Mouse (Mus musculus): ENCODE results near the gene H2afz.
"Not testable (repeated sequence)": the region's sequence is repeated elsewhere in the genome, so short reads cannot be mapped to it uniquely, and the experiment has no call there.

The H2afz gene

DNA sequence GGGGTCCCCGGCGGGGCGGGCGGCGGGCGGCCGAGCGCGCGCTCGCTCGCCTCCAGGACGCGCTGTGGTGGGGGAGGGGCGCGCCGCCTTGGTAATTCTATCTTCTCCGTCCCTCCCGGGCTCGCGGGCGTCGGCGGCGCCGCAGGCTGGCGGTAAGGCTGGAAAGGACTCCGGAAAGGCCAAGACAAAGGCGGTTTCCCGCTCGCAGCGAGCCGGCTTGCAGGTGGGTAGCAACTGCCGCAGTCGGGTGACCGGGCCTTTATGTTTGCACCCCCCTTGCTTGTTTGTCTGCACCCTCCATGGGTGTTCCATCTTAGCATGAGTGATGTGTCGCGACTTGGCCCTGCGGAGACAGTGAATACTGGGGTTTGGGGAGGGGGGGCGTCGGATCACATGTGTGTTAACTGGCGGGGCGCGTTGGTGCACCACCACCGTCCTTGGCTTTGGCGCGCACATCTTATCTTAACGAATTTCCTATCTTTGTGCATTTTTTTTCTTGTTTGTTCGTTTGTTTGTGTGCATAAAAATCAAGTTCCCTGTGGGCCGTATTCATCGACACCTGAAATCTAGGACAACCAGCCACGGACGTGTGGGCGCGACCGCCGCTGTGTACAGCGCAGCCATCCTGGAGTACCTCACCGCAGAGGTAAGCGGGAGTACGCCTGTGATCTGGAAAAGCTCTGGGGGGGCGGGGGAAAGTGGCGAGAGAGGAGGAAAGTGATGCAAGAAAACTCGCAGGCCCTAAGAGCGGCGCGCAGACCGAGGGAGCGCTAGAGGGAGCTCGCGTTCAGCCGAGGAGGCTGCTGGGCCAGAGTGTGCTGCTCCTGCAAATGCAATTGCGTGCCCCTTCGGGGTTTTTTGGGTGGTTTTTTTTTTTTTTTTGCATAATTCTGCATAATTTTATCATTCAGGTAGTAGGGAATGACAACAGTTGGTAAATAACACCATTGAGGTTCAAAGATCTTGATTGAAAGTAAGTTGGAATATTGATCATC is 998 bp downstream of the H2afz start:
- peak; percentile 88 for DNase-seq

DNA sequence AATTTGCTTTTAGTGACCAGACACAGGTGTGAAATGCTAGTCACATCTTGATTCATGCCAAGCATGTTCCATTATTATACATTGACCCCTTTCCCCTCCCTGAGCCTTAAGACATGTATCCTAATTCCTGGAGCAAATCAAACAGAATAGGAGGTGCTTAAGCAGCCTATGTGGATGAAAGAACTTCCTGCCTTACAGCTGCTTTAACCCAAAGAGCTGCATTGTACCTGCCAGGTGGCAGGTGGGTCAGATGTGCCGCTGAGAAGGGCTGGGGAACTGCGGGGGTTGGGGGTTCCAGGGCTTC is 2.8 kb downstream of the H2afz start:
- no peak for DNase-seq

DNA sequence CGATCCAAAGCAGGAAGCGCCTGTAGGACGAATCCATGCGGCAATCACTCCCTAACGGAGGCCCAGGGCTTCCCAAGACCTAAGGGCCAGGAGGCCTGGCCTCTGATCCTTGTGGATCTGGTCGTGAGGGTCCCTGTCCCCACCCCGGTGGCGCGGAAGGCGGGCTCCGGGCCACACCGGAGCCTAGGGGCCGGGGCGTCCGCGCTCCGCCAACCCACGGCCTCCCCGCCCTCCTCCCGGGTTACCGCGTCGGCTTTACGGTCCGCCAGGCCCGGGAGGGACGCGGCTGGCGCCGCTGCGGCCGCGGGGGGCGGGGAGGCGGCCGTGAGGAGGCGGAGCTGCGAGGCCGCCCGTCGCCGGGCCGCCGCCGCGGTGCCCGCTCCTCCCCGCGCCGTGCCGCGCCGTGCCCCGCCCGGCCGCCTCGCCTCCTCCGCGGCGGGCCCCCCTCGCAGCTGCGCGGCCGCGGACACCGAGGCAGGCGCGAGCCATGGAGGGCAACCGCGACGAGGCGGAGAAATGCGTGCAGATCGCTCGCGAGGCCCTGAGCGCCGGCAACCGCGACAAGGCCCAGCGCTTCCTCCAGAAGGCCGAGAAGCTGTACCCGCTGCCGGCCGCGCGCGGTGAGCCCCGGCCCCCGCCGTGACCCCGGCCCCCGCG is 3.3 kb downstream of the H2afz start, which contains the start of gene Dnajb14:
Dnajb14 (plus strand) TSS at position 239 of the 657 bp plus-strand sequence.
- DNase-seq = peak; percentile 56

DNA sequence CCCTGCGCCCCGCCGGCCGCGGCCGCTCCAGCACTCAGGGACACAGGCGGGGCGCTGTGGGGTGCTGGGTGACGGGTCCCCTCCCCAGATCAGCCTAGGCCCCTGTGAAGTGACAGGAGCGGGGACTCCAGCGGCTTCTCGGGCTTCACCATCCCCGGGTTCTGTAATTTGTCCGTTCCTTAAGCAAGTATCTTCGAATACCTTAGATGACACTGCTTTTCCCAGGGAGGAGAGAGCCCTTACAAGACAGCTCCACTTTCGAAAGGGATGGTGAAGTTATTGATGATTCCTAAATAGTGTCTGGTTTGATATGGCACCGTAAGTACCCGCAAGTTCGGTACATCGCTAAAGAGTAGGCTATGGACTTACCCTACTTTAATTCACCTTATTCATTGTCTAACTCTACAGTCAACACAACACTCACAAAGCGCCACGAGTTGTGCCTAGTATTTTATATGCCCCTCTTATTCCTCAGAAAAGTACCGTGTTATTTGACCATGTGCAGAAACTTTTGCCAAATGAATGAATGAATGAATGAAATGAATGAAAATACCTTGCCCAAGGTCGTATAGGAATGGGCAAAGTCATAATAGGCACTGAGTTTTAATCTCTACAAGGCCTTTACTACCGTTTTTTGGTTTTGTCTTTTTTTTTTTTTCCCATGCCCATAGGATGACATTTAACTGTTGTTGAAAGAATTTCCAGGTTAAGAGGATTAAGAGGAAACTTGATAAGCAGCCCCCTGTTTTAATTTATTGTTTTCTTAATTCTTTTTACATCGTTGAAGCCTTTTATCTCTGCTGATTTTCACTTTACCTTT is 4.0 kb downstream of the H2afz start:
- no peak for DNase-seq

DNA sequence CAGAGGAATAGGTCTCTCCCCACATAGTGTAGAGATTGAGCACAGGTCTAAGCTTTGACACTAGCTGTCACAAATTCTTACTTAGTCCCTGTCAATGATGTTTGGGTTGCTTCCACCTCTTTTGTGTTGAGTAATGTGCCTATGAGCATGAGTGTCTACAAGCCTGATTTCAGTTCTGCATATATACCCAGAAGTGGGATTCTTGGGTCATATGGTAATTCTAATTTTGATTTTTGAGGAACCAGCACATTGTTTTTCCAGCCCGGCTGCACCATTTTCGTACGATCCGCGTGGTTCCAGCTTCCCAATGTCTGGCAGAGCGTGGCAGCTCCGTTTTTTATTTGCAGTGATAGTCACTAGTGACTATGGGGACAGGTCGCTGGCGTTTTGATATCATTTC is 5.1 kb downstream of the H2afz start:
- DNase-seq = no peak

DNA sequence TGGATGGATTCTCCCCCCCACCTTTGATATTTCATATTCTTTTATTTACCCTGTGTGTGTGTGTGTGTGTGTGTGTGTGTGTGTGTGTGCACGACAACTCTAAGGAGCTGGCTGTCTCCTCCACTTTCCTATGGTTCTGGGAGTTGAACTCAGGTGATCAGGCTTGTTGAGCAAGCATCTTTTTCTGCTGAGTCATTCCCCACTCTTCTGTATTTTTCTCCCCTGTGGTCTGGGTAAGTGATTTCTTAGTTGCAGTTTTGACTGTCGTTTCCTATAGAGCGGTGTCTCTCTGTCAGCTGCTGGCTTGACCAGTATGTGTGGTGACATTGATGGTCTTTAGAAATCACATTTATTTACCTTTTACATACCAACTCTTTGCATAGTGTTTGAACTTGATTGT is 15.0 kb downstream of the H2afz start:
- no peak for DNase-seq

DNA sequence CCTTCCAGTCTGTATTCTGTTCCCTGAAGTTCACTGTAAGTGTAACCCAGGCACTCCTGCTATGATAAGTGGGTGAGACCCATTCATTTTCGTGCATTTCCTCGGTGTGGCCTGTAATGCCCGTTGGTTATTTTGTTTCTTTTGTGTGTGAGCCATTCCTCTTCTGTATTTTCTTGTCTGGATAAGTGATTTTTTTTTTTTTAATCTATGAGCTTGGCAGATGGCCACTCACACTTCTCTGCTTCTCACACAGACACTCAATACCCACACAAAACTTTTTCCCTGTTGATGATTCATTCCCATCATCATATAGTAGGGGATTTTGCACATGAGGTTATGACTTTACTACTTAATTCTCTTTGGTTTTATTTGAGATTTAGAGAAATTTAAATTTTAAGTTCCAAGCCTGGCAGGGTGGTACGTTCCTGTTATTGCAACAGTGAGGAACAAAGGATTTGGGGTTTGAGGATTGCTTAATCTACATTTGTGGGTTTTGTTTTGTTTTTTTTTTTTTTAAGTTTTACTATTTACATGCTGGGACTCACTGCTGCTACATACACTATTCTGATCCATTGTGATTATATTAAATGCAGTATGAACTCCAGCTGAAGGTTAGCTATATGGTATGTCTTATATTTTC is 15.9 kb downstream of the H2afz start:
- DNase-seq = no peak

DNA sequence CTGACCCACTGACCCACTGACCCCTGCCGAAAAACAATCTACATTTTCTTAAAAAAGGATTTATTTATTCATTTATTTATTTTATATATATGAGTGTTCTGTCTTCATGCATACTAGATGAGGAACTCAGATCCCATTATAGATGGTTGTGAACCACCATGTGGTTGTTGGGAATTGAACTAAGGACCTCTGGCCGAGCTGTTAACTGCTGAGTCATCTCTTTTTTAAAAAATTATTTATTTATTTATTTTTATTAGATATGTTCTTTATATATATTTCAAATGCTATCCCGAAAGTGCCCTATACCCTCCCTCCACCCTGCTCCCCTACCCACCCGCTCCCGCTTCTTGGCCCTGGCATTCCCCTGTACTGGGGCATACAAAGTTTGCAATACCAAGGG is 16.8 kb downstream of the H2afz start:
- DNase-seq = no peak

DNA sequence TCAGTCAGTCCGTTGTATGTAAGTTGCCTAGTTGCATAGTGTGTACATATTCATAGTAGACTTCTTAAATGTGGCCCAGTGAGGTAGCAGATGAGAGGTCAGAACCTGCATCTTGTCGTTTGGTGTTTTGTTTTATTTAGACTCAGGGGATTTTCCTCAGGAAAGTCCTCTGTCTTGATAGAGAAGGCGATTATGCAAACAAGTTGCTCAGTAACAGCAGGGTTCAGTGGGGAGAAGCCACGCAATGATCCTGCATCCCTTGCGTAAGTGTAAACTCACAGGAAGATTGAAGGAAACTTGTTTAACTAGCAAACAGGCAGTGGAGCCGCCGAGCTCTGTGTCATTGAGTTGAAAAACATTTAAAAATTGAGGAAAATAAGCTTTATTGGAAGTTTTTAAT is 23.7 kb downstream of the H2afz start:
- DNase-seq = no peak

DNA sequence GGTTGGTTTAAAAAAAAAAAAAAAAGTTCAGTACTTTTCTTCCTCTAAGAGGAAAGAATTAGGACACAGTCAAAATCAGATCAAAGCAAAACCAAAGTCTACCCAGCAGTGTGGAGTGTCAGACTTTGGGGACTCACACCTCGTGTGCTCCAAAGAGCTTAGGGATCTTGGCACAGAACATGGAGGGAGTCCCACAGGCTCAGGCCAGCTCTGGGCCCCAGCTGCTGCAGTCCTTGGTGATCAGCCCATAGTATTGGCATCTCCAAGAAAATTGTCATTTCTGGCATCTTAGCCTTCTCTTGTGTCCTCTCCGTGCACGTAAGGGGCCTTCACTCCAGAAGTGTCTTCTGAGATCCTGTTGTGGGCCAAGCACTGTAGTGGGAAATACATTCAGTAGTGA is 26.8 kb downstream of the H2afz start:
- no peak for DNase-seq

DNA sequence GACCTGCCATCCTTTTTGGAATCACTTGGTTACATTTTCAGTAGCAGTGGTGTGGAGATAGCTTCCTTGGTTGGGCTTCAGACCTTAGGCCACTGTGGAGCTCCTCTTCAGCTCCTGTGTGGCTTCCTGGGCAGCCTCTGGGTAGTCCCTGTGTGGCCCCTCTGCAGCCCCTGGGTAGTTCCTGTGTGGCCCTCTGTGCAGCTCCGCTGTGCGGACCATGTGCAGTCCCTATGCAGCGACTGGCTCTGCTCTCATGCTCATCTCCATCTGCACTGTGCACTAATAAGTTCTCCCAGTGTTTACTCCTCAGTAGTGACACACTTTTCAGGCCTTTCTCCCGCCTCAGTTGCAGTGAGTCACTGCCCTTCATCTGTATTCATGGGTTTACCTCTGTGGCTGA is 27.8 kb downstream of the H2afz start:
- DNase-seq = no peak

DNA sequence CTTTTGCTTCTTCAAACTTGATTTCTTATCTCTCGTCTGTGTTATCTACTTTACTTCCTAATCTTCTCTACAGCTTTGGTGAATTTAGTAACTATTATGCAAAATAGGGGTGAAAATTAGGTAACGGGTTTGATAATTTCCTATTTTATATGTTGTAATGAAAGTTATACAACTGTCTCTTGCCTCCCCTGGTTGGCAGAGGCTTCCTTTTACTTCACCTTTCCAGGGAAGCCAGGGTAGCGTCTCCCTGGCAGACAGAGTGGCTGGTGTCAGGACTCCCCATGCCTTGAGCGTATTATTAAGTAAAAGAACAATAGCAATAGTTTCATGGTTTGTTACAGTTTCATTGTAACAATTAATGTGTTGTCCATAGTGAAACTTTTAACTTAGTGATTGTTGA is 29.5 kb downstream of the H2afz start:
- DNase-seq = no peak

DNA sequence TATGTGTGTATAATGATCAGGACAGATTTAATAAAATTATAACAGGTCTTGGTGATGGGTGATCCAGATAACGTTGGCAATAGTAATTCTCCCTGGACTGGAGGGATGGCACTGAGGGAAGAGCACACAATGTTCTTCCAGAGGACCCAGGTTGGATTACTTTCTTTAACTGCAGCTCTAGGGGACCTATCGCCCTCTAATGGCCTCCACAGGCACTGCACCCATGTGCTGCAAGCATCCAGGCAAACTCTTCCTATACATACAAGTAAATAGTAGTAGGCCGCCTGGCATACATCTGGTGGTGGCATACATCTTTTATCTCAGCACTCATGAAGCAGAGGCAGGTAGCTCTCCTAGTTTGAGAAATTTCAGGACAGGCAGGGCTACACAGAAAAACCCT is 30.9 kb downstream of the H2afz start:
- peak; percentile 31 for DNase-seq

DNA sequence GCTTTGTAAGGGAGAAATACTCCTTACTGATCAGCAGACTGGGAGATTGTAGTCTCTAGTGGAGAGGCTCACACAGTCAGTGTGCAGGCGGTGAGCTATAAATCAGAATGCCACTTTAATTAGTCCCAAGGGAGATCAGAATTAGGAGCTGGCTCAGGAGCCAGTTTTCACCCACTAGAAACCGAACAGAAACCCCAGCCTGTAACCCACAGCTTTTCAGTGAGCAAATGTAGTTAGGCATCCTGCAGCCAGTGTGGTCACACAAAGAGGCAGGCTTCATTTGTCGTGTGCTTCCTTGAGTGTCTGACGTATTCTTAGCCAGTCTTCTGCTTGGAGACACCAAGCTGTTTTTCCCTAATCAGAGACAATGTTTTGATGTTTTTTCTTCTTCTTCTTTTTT is 32.1 kb downstream of the H2afz start:
- DNase-seq = no peak

DNA sequence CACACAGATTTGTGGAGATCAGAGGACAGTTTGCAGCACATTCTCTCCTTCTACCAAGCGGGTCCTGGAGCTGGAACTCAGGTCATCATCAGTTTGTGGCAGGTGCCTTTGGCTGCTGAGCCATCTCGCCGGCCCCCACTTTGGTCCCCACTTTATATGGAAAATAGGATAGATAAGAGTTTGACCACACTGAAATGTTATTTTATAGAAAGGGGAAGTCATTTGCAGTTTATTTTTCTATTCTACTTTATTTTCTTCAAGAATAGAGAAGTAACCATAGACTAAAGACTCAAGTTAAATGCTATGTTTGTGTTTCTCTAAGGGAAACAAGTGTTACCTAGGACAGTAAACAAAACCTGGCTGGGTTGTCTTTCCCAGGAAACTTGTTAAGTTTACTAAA is 32.6 kb downstream of the H2afz start:
- no peak for DNase-seq

DNA sequence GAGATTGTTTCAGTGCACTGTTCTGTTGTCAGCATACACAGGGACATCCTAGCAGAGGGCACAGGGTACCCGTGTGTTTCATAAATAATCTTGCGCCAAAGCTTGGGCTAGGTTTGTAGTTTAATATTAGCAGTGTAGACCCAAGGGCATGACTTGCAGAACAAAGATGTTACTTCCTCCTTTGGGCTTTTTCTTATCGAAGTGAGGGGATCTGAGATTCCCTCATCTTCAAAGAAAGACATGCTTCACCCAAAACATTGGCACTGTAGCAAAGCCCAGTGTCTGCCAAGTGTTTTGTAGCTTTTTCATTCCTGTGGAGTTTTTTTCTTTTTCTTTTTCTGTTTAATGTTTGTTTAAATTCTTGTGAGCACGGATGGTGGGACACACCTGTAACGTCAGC is 33.4 kb downstream of the H2afz start:
- DNase-seq = no peak

DNA sequence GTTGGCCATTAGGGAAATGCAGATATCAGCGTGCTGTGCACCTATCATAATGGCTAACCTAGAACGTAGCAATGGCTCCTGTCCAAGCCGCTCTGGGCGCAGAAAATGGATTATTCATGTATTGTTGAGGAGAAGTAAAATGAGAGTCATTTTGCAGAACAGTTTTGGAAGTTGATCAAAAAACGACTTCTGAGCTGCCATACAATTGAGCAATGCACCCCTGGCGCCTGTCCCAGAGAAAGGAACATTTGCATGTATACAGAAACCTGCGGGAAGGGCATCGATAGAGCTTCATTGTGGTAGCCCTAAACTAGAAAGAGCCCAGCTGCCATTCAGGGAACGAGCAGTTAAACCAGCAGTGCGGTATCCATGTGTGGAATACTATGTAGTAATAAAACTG is 35.9 kb downstream of the H2afz start:
- no peak for DNase-seq

DNA sequence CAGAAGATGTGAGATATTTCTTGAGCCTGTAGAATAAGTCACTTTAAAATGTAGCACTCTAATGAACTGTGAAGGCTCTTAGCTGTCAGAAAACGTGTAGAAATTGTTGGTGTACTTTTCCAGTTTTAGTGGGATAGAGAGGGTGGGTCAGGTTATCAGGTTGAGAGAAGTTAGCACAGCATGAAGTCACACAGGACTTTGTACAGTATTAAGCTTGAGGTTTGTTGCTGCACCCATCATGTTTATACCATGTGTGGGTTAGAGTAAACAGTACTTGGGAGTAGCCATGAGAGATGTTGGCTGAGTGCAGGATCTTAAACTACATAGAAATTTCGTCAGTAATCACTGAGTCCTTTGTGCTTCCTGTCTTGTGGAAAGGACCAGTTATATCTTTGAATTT is 48.8 kb downstream of the H2afz start:
- DNase-seq = no peak

DNA sequence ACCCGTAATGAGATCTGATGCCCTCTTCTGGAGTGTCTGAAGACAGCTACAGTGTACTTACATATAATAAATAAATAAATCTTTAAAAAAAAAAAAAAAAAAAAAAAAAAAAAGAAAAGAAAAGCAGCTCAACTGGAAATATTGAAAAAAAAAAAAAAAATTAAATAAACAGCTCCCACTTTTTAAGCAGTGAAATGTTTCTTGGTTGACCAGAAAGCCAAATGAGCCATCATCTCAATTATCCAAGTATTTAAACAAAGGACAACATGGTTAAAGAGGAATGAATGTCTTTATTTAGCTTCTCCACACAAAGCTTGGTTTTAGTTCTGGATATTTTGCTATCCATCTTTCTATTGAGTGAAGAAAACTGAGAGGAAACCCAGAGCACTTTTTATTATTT is 50.3 kb downstream of the H2afz start:
- DNase-seq = not testable (repeated sequence)

All from thymus, postnatal 25 days (tissue).